Mouse (Mus musculus): ENCODE data around the gene Ufc1. TPM values are rescaled to one million over a fixed set of nuclear protein-coding genes. Genes with fewer than 3 reads are reported as not detected.

The Ufc1 gene
- total and polyA plus RNA-seq, 3 experiments, result 71.0 to 408 (median 101) TPM

DNA sequence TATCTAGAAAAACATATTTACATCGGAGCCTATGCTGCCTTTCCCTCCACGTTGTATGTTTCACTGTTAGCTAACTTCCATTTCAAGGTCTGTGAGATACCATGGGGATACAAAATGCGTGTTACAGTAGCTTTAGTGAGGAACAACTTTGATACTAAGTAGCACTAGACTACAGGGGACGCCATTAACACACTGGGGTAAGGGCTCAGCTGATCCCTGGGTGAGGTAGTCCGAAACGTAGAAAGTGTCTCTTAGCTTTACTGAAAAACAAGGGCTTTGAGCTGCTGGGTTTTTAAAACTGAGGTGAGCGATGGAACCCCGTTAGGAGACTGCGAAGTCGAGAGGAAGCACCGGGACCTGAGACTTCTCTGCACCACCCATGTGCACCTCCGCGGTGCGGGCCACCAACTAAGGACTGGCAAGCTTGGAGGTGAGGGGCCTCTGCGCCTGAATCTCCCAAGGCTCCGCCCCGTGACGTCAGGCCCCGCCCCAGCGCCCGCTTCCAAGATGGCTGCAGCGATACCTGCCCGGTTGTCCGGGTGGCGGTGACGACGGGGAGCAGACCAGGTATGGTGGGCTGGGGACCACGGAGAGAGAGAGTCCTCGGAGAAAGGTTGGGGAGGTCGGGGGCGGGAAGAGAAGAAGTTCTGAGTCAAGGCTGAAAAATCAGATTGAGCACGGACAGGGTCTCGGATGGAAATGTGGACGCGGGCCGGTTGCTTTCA lies 24.8 kb downstream of the Ufc1 start, which contains the start of gene B4galt3 (continued):
- TF ChIP-seq ZC3H11A (IDR thresholded peaks at IDR 0.05; ENCODE audit: low read depth, low read length) (no peak), POLR2AphosphoS2 (IDR thresholded peaks at IDR 0.05; ENCODE audit: low read length) (peak; percentile 96), MXI1 (IDR thresholded peaks at IDR 0.05; ENCODE audit: low read depth, low read length) (peak; percentile 56; the same call in 1 of the 2 replicates), CHD2 (IDR thresholded peaks at IDR 0.05; ENCODE audit: low read length) (no peak)

DNA sequence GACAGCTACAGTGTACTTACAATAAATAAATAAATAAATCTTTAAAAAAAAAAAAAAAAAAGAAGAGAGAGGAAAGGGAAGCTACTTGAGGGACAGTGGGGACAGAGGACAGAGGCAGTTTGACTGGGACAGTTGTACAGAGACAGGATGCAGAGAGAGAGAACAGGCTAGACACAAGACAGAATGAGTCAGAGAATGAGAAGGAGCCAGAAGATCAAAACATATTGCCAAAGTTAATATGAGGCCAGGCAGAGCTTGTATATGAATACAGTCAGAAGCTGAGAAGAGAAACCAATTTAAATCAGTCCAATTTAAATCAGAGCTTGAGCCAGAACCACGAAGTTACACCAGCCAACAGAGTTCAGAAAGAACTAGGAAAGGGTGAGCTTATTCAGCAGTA lies 26.5 kb downstream of the Ufc1 start:
- Histone ChIP-seq H3K79me2 (ENCODE audit: control insufficient read depth, insufficient read depth, low read length, poor library complexity) (no peaks in the 10 kb centered on the region; the same call in 1 of the 2 replicates), H3K4me1 (ENCODE audit: control insufficient read depth in 1 of 2, insufficient read depth in 2 of 2, low read length in 2 of 2) (peaks cover 17 to 31% of the 10 kb centered on the region in 2 experiments), H3K9ac (ENCODE audit: control insufficient read depth, low read depth, low read length, poor library complexity, severe bottlenecking) (no peak overlapping the region), H3K36me3 (ENCODE audit: control insufficient read depth in 1 of 2, insufficient read depth in 2 of 2, low read length in 2 of 2) (peaks cover 0 to 31% of the 10 kb centered on the region in 2 experiments; a peak in 2 of 4 replicates), H3K27ac (ENCODE audit: control insufficient read depth, low read depth, low read length) (no peak overlapping the region), H3K9me3 (replicated peaks; ENCODE audit: insufficient read depth, low read length) (no peaks in the 10 kb centered on the region), H3K27me3 (ENCODE audit: control insufficient read depth in 1 of 2, insufficient read depth in 2 of 2, low read length in 2 of 2) (no peaks in the 10 kb centered on the region), H3K4me3 (ENCODE audit: control insufficient read depth in 1 of 2, insufficient read depth in 1 of 2, low read depth in 2 of 2, low read length in 2 of 2) (no peak overlapping the region)
- TF ChIP-seq NELFE (IDR thresholded peaks at IDR 0.05; ENCODE audit: low read depth, low read length) (no peak), EP300 (IDR thresholded peaks at IDR 0.05; ENCODE audit: low read depth in 1 of 2, low read length in 2 of 2) (no peak), MEF2A (IDR thresholded peaks at IDR 0.05; ENCODE audit: extremely low read depth, insufficient replicate concordance, low read depth, low read length, poor library complexity, severe bottlenecking) (no peak), USF2 (IDR thresholded peaks at IDR 0.05; ENCODE audit: borderline replicate concordance in 1 of 2, insufficient read depth in 1 of 2, low read depth in 1 of 2, low read length in 2 of 2) (no peak)
- DNase-seq (ENCODE audit: low read depth, low spot score), result no peak

- H3K9me3 ChIP-seq (replicated peaks; ENCODE audit: insufficient read depth, low read length), result no peaks in the 10 kb centered on the region
- peaks cover 9 to 24% of the 10 kb centered on the region in 2 experiments for H3K4me1 ChIP-seq (ENCODE audit: control insufficient read depth in 1 of 2, insufficient read depth in 2 of 2, low read length in 2 of 2)
- no peak for DNase-seq (ENCODE audit: low read depth, low spot score)
- no peaks in the 10 kb centered on the region for H3K27me3 ChIP-seq (ENCODE audit: control insufficient read depth in 1 of 2, insufficient read depth in 2 of 2, low read length in 2 of 2)
- H3K36me3 ChIP-seq (ENCODE audit: control insufficient read depth in 1 of 2, insufficient read depth in 2 of 2, low read length in 2 of 2), result peaks cover 0 to 18% of the 10 kb centered on the region in 2 experiments; a peak in 2 of 4 replicates
- H3K27ac ChIP-seq (ENCODE audit: control insufficient read depth, low read depth, low read length), result no peak overlapping the region
- H3K4me3 ChIP-seq (ENCODE audit: control insufficient read depth in 1 of 2, insufficient read depth in 1 of 2, low read depth in 2 of 2, low read length in 2 of 2), result peak overlapping the region in 1 of 2 experiments; percentile 29; a peak in 3 of 4 replicates
- no peak for TF ChIP-seq MYB (IDR thresholded peaks at IDR 0.05; ENCODE audit: low read depth, low read length)
- peak; percentile 76 for TF ChIP-seq RCOR1 (IDR thresholded peaks at IDR 0.05; ENCODE audit: low read depth, low read length)
- no peak for TF ChIP-seq ZNF384 (IDR thresholded peaks at IDR 0.05; ENCODE audit: low read depth, low read length)
- TF ChIP-seq ETS1 (IDR thresholded peaks at IDR 0.05; ENCODE audit: low read depth, low read length), result peak; percentile 57; the same call in 1 of the 2 replicates
- peak; percentile 45; the same call in 1 of the 2 replicates for TF ChIP-seq SIN3A (IDR thresholded peaks at IDR 0.05; ENCODE audit: low read length)
- peak; percentile 34; the same call in 1 of the 2 replicates for TF ChIP-seq TCF12 (IDR thresholded peaks at IDR 0.05; ENCODE audit: low read depth, low read length)
- no peak for TF ChIP-seq NRF1 (IDR thresholded peaks at IDR 0.05; ENCODE audit: insufficient read depth, low read depth, low read length, poor library complexity, severe bottlenecking)
- TF ChIP-seq HCFC1 (IDR thresholded peaks at IDR 0.05; ENCODE audit: low read depth, low read length), result no peak
- TF ChIP-seq SMC3 (IDR thresholded peaks at IDR 0.05; ENCODE audit: low read depth, low read length), result no peak
- no peak for TF ChIP-seq CHD1 (IDR thresholded peaks at IDR 0.05; ENCODE audit: low read depth, low read length)
- no peak for TF ChIP-seq MXI1 (IDR thresholded peaks at IDR 0.05; ENCODE audit: low read depth, low read length)
- peak; percentile 66 to 69; a peak in 3 of 4 replicates for TF ChIP-seq EP300 (IDR thresholded peaks at IDR 0.05; ENCODE audit: low read depth in 1 of 2, low read length in 2 of 2)
- TF ChIP-seq ZC3H11A (IDR thresholded peaks at IDR 0.05; ENCODE audit: low read depth, low read length), result no peak
- no peak for TF ChIP-seq UBTF (IDR thresholded peaks at IDR 0.05; ENCODE audit: borderline replicate concordance, insufficient read depth, low read depth, low read length)
- TF ChIP-seq GATA1 (IDR thresholded peaks at IDR 0.05; ENCODE audit: low read depth, low read length), result peak; percentile 58
- no peak overlapping the region for H3K9ac ChIP-seq (ENCODE audit: control insufficient read depth, low read depth, low read length, poor library complexity, severe bottlenecking)
- no peaks in the 10 kb centered on the region; the same call in 1 of the 2 replicates for H3K79me2 ChIP-seq (ENCODE audit: control insufficient read depth, insufficient read depth, low read length, poor library complexity)
Observed at GRCm38 (mm10) chr1:171265971-171266744, 28.7 kb downstream of the Ufc1 start.

Measured in MEL (cell line).